Comparison of ENCODE assay signal across 1 mouse cellular context in genomic region chr2:131488870-131489269, GRCm38 (mm10).
TF ChIP-seq lines count a peak whose summit lies in the region.

No protein-coding gene starts in this region.

TF ChIP-seq in CH12.LX, 34 proteins besides CTCF, POLR2A, EP300 and RAD21 (continued from another document):
- TF ChIP-seq E2F4 (IDR thresholded peaks at IDR 0.05; ENCODE audit: insufficient replicate concordance, low read depth, low read length) (no peak), CHD2 (IDR thresholded peaks at IDR 0.05; ENCODE audit: low read length) (no peak), HCFC1 (IDR thresholded peaks at IDR 0.05; ENCODE audit: low read depth, low read length) (no peak), MYC (IDR thresholded peaks at IDR 0.05; ENCODE audit: low read depth, low read length) (no peak)
